Mouse (Mus musculus) splenic B cell, adult 2 months (primary cell): ENCODE results near the gene Lhfpl4.

Experiments used
- DNase-seq: peaks from one replicate; pipeline ENCODE4 v3.0.0-alpha.2; 2011; ENCODE audit warnings: low read depth, low spot score
- H3K27me3 ChIP-seq: 2 replicates; pipeline ENCODE4 v1.6.1; 2012; ENCODE audit warnings: mild to moderate bottlenecking, low read length, moderate library complexity, mixed read lengths; ENCODE audit not compliant: control insufficient read depth, poor library complexity, insufficient read depth, severe bottlenecking
- H3K36me3 ChIP-seq: 2 replicates; pipeline ENCODE4 v1.6.1; 2012; ENCODE audit warnings: mild to moderate bottlenecking, low read length, moderate library complexity, mixed read lengths; ENCODE audit not compliant: control insufficient read depth, poor library complexity, insufficient read depth, severe bottlenecking

Gene Lhfpl4

GRCm38 (mm10) chr6:113194841-113195595 lies at the start of gene Lhfpl4:
TSS of gene Lhfpl4 (minus strand) at chr6:113195384.
- DNase-seq: no peak
- H3K36me3 ChIP-seq: no peaks in the 10 kb centered on the region
- H3K27me3 ChIP-seq: no peaks in the 10 kb centered on the region

- no peak for DNase-seq
- Histone ChIP-seq H3K36me3 (peaks cover 5% of the 10 kb centered on the region), H3K27me3 (no peaks in the 10 kb centered on the region)
Observed at GRCm38 (mm10) chr6:113242753-113243152, 47.6 kb upstream of the Lhfpl4 start.

- no peaks in the 10 kb centered on the region for H3K27me3 ChIP-seq
- H3K36me3 ChIP-seq: peaks cover 2% of the 10 kb centered on the region; the same call in 1 of the 2 replicates
- peak; percentile 54 for DNase-seq
Observed at GRCm38 (mm10) chr6:113238442-113238841, 43.3 kb upstream of the Lhfpl4 start.

GRCm38 (mm10) chr6:113237542-113238270 lies 42.5 kb upstream of the Lhfpl4 start, which contains the start of gene Mtmr14:
TSS of gene Mtmr14 (plus strand) at chr6:113237843.
- DNase-seq: peak; percentile 98
- Histone ChIP-seq H3K36me3 (peaks cover 2% of the 10 kb centered on the region; the same call in 1 of the 2 replicates), H3K27me3 (no peaks in the 10 kb centered on the region)

GRCm38 (mm10) chr6:113235141-113235540 lies 40.0 kb upstream of the Lhfpl4 start:
- no peak for DNase-seq
- H3K36me3 ChIP-seq: no peaks in the 10 kb centered on the region

GRCm38 (mm10) chr6:113226705-113227104 lies 31.5 kb upstream of the Lhfpl4 start:
- H3K27me3 ChIP-seq: no peaks in the 10 kb centered on the region
- DNase-seq: peak; percentile 53
- no peaks in the 10 kb centered on the region for H3K36me3 ChIP-seq

More at GRCm38 (mm10) chr6:113235141-113235540, 40.0 kb upstream of the Lhfpl4 start:
- no peaks in the 10 kb centered on the region for H3K27me3 ChIP-seq

- peak; percentile 70 for DNase-seq
- no peaks in the 10 kb centered on the region for H3K36me3 ChIP-seq
- no peaks in the 10 kb centered on the region for H3K27me3 ChIP-seq
Observed at GRCm38 (mm10) chr6:113225798-113226197, 30.6 kb upstream of the Lhfpl4 start.

GRCm38 (mm10) chr6:113216280-113216679 lies 21.1 kb upstream of the Lhfpl4 start:
- peak; percentile 21 for DNase-seq
- no peaks in the 10 kb centered on the region for H3K27me3 ChIP-seq

GRCm38 (mm10) chr6:113195596-113195992 lies 410 bp upstream of the Lhfpl4 start:
- no peak for DNase-seq
- H3K36me3 ChIP-seq: no peaks in the 10 kb centered on the region
- H3K27me3 ChIP-seq: no peaks in the 10 kb centered on the region

More at GRCm38 (mm10) chr6:113216280-113216679, 21.1 kb upstream of the Lhfpl4 start:
- no peaks in the 10 kb centered on the region for H3K36me3 ChIP-seq

- H3K36me3 ChIP-seq: no peaks in the 10 kb centered on the region
- H3K27me3 ChIP-seq: no peaks in the 10 kb centered on the region
- no peak for DNase-seq
Observed at GRCm38 (mm10) chr6:113194517-113194840, 705 bp downstream of the Lhfpl4 start.

- DNase-seq: peak; percentile 56
- no peaks in the 10 kb centered on the region for H3K36me3 ChIP-seq
Observed at GRCm38 (mm10) chr6:113193765-113194460, 1.3 kb downstream of the Lhfpl4 start.

GRCm38 (mm10) chr6:113184866-113185525 lies 10.2 kb downstream of the Lhfpl4 start:
- Histone ChIP-seq H3K27me3 (no peaks in the 10 kb centered on the region), H3K36me3 (no peaks in the 10 kb centered on the region)
- DNase-seq: peak; percentile 21

More at GRCm38 (mm10) chr6:113193765-113194460, 1.3 kb downstream of the Lhfpl4 start:
- no peaks in the 10 kb centered on the region for H3K27me3 ChIP-seq

- H3K27me3 ChIP-seq: no peaks in the 10 kb centered on the region
- no peaks in the 10 kb centered on the region for H3K36me3 ChIP-seq
- DNase-seq: no peak
Observed at GRCm38 (mm10) chr6:113184163-113184562, 11.0 kb downstream of the Lhfpl4 start.

GRCm38 (mm10) chr6:113179195-113179733 lies 15.9 kb downstream of the Lhfpl4 start:
- Histone ChIP-seq H3K27me3 (no peaks in the 10 kb centered on the region), H3K36me3 (no peaks in the 10 kb centered on the region)
- no peak for DNase-seq
